Mouse (Mus musculus) midbrain, embryonic 12.5 days (tissue): ENCODE results near the gene Cavin2. TPM values are rescaled to one million over a fixed set of nuclear protein-coding genes. Genes with fewer than 3 reads are reported as not detected.

ENCODE experiments used
- ATAC-seq: fragments of 200-750 bp; cut with Nextera tagmentation; 2 replicates; pipeline ENCODE4 v1.8.0; 2017; ENCODE audit warnings: low read depth, moderate TSS enrichment, moderate library complexity; ENCODE audit not compliant: low FRiP score
- H3K27ac ChIP-seq: fragments of 300-500 bp; sonication (generic); replicated peaks from 2 replicates; pipeline ENCODE4 v1.5.1; 2016; ENCODE audit warnings: mild to moderate bottlenecking
- H3K27me3 ChIP-seq: fragments of 300-500 bp; sonication (generic); 2 replicates; pipeline ENCODE4 v1.6.1; 2016; ENCODE audit warnings: mild to moderate bottlenecking
- H3K36me3 ChIP-seq: fragments of 300-500 bp; sonication (generic); 2 replicates; pipeline ENCODE4 v1.6.1; 2016
- H3K4me1 ChIP-seq: fragments of 300-500 bp; sonication (generic); 2 replicates; pipeline ENCODE4 v1.6.1; 2016
- H3K4me2 ChIP-seq: fragments of 300-500 bp; sonication (generic); replicated peaks from 2 replicates; pipeline ENCODE4 v1.6.1; 2016; ENCODE audit warnings: mild to moderate bottlenecking, moderate library complexity
- H3K4me3 ChIP-seq: fragments of 300-500 bp; sonication (generic); 2 replicates; pipeline ENCODE4 v1.5.1; 2016; ENCODE audit warnings: mild to moderate bottlenecking
- H3K9ac ChIP-seq: fragments of 300-500 bp; sonication (generic); replicated peaks from 2 replicates; pipeline ENCODE4 v1.6.1; 2016; ENCODE audit warnings: mild to moderate bottlenecking, moderate library complexity
- H3K9me3 ChIP-seq: fragments of 300-500 bp; sonication (generic); 2 replicates; pipeline ENCODE4 v1.6.1; 2016; ENCODE audit warnings: mild to moderate bottlenecking
- WGBS: fragments of 180-500 bp; shearing (Covaris S2); methylation state at CpG from one replicate; pipeline ENCODE4 v1.1.7; 2016; 5-methylcytosine and 5-hydroxymethylcytosine counted together
- polyA plus RNA-seq: library from polyadenylated mRNA; unstranded; fragments of >200 nt; fragmentation: Nextera tagmentation; extraction: Ambion mirVana; gene quantifications from 2 replicates; pipeline ENCODE4 v1.2.1, GENCODE M21; 2016

Cavin2 gene
- polyA plus RNA-seq, 1 experiment from 2014 or later, result 4.8 TPM

DNA sequence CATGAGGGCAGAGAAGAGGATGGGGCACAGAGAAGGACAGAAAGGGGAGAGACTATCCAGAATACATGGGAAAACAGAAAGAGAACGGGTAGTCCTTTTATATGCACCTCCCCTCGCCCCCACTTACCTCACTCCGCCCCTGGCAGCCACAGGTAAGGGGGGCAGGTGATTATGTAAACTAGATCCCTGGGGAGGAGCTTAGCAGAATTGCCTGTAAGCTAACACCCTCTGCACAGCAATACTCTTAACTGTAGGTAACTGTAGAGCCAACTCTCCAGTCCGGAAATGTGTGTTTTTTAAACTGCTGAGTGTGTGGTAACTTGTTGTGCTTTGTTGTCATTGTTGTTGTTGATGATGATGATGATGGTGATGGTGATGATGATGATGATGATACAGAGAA lies 17.1 kb upstream of the Cavin2 start:
- H3K36me3 ChIP-seq, result no peaks in the 10 kb centered on the region
- WGBS, result 59% methylated on average over 4 of the region's 4 CpGs
- H3K27me3 ChIP-seq, result no peaks in the 10 kb centered on the region
- no peak overlapping the region for H3K4me2 ChIP-seq
- no peaks in the 10 kb centered on the region for H3K9me3 ChIP-seq
- H3K27ac ChIP-seq, result no peak overlapping the region
- ATAC-seq, result no peak
- no peak overlapping the region for H3K9ac ChIP-seq
- 0 out of 2 replicates have a peak, but pooled peaks cover 3% of the 10 kb centered on the region for H3K4me1 ChIP-seq
- no peak overlapping the region for H3K4me3 ChIP-seq

DNA sequence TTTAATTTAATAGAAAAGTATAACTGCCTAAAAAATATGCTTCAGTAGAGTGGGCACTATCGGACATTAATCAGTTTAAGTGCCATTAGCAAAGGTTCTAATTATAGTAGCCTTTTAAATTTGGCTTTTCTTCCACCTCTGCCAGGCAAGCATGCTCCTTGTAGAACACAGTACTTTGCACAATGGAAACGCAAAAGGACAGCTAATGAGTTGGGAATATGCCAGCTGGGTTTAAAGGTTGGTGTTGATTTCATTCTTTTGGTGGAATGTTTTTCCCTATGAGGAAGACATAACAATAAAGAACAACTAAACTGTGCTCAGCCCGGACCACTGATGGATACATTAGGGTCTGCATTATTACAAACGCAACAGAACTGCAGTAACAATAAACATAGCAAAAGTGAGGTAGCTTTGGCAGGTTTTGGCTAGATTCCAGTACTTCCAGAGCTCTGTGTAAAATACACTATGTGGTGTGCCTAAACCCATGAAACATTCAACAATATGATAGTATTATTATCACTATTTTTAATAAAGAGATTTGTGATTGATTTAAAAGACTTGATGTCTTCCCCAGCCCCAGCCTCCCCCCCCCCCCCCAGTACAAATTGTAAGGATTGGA lies 16.2 kb upstream of the Cavin2 start:
- no peak overlapping the region for H3K27ac ChIP-seq
- no peak for ATAC-seq
- WGBS, result 73% methylated on average over 4 of the region's 4 CpGs
- H3K36me3 ChIP-seq, result no peaks in the 10 kb centered on the region
- 0 out of 2 replicates have a peak, but pooled peaks cover 3% of the 10 kb centered on the region for H3K4me1 ChIP-seq
- H3K9me3 ChIP-seq, result no peaks in the 10 kb centered on the region
- no peak overlapping the region for H3K9ac ChIP-seq
- no peak overlapping the region for H3K4me2 ChIP-seq
- no peaks in the 10 kb centered on the region for H3K27me3 ChIP-seq
- H3K4me3 ChIP-seq, result no peak overlapping the region

DNA sequence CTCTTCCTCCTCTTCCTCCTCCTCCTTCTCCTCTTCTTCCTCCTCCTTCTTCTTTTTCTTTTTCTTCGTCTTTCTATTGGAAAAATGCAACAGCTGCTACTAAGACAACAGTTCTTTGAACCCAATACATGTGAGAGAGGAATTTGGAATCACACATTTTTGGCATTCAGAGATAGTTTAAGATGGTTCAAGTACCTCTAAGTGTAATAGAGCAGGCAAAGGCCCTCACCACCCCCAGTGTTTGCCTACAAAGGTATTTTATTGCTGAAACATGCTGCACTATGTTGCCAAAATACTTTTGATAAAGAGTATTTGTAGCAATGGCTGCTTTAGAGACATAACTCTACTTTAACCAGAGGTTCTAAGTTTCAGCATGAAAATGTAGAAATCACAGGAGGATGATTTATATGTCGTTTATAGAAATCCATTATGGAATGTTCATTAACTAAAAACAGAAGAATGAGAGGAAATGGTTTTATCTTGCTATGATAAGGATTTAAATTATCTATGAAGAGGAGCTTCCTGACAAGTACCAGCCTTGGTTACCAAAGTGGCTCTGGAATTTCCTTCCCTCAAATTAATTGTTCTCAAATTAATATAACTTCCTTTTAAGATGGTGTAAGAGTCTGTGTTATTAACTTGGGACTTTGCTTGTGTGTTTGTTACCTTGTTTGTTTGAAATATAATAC lies 10.9 kb upstream of the Cavin2 start:
- Histone ChIP-seq H3K36me3 (no peaks in the 10 kb centered on the region), H3K4me1 (0 out of 2 replicates have a peak, but pooled peaks cover 3% of the 10 kb centered on the region), H3K4me3 (no peak overlapping the region), H3K27ac (no peak overlapping the region), H3K9me3 (no peaks in the 10 kb centered on the region), H3K4me2 (no peak overlapping the region), H3K27me3 (no peaks in the 10 kb centered on the region), H3K9ac (no peak overlapping the region)
- WGBS, result 88% methylated on average over 2 of the region's 2 CpGs
- no peak for ATAC-seq

DNA sequence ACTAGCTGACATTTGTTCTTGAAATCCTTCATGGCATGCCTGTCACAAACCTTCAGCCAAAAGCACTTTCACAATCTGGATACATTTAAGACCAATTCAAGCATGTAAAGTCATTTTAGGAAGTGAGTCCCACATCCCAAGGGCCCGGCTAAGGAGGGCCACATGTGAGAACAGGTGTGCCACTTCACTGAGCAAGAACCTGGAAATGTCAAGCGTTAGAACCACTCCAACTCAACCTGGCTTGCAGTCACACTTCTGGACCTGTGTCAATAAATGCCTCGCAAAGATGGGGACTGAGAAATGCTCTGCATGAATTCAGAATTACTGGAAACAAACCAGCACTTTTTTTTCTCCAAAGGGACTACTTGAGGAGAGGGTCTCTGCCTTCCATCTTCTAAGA lies 725 bp upstream of the Cavin2 start:
- no peak overlapping the region for H3K4me2 ChIP-seq
- 92% methylated on average over 3 of the region's 3 CpGs for whole genome bisulfite sequencing
- H3K36me3 ChIP-seq, result no peaks in the 10 kb centered on the region
- H3K27me3 ChIP-seq, result no peaks in the 10 kb centered on the region
- peaks cover 10% of the 10 kb centered on the region; the same call in 1 of the 2 replicates for H3K4me1 ChIP-seq
- no peak overlapping the region for H3K27ac ChIP-seq
- ATAC-seq, result no peak
- H3K9ac ChIP-seq, result no peak overlapping the region
- H3K4me3 ChIP-seq, result no peak overlapping the region
- H3K9me3 ChIP-seq, result no peaks in the 10 kb centered on the region

DNA sequence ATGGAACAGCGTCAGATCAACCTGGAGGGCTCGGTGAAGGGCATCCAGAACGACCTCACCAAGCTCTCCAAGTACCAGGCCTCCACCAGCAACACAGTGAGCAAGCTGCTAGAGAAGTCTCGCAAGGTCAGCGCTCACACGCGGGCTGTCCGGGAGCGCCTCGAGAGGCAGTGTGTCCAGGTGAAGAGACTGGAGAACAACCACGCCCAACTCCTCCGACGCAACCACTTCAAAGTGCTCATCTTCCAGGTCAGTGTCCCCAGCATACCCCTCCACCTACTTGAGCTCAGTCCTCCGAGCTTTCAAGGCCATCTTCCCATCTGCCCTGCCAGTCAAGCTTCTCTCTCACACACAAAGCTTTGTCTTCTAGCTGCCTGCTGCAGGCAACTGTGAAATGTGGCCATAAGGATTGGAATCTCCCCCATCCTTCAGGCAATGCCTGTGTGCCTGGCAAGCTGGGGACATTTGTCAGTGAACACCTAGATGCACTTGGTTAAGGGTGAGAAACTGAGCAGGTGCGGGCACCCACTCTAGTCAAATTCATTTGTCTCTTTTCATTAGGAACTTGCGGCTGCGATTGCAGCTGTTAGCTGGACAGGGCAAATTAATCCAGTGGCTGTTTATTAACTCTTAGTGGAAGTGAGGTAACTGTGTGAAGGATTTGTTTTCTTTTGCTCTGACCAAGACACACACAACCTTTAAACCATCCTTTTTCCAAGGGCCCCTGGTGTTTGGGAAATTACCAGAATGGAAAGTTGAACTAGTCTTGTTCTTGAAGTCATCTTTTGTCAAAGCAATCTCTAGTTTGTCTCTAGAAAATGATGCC lies 907 bp downstream of the Cavin2 start:
- no peak overlapping the region for H3K27ac ChIP-seq
- no peak for ATAC-seq
- no peak overlapping the region for H3K4me3 ChIP-seq

DNA sequence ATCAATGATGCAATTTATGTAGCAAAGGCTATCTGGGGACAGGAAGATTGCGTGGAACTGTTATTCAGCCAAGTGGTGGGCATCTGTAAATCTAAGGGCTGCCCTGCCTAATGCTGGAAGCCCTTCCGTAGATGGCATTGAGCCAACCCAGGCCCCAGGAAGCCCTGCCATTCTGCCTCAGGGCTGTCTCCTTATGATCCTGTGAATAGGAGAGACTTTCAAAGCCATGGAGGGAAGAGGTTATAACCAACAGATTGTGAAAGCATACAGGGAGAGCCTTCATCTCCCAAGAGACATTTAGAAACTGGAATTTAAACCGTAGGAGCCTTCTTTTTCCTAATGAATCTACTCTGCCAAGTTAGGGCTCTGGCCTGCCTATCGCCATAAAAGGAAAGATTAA lies 1.7 kb downstream of the Cavin2 start:
- Histone ChIP-seq H3K36me3 (no peaks in the 10 kb centered on the region), H3K4me1 (peaks cover 10% of the 10 kb centered on the region; the same call in 1 of the 2 replicates), H3K27me3 (no peaks in the 10 kb centered on the region), H3K4me3 (no peak overlapping the region), H3K4me2 (no peak overlapping the region), H3K27ac (no peak overlapping the region), H3K9me3 (no peaks in the 10 kb centered on the region), H3K9ac (no peak overlapping the region)
- 78% methylated on average over 4 of the region's 4 CpGs for WGBS
- no peak for ATAC-seq

More for the DNA sequence above, 907 bp downstream of the Cavin2 start:
- peaks cover 10% of the 10 kb centered on the region; the same call in 1 of the 2 replicates for H3K4me1 ChIP-seq
- no peak overlapping the region for H3K4me2 ChIP-seq
- WGBS, result 89% methylated on average over 17 of the region's 17 CpGs
- H3K36me3 ChIP-seq, result no peaks in the 10 kb centered on the region
- H3K9me3 ChIP-seq, result no peaks in the 10 kb centered on the region
- H3K27me3 ChIP-seq, result no peaks in the 10 kb centered on the region
- no peak overlapping the region for H3K9ac ChIP-seq

DNA sequence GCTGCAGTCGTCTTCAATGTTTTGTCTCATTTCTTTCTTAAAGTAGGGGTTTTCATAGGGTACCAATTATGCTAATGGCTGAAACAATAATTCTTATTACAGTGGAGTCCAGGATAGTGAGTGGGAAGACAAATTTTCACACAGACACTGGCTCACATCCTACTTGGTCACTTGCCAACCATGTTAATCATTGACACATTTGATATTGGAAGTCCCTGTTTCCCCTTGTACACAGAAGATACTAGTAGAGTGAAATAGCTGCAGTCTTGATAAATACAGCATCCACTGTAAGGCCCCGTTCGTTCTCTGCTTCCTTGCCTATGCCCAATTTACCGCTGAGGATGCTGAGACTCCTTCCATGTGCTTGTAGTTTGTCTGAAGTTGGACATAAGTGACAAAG lies 3.4 kb downstream of the Cavin2 start:
- ATAC-seq, result no peak
- no peaks in the 10 kb centered on the region for H3K9me3 ChIP-seq
- H3K4me3 ChIP-seq, result no peak overlapping the region
- H3K27ac ChIP-seq, result no peak overlapping the region
- H3K4me1 ChIP-seq, result peaks cover 10% of the 10 kb centered on the region; the same call in 1 of the 2 replicates
- 89% methylated on average over 4 of the region's 4 CpGs for WGBS
- no peak overlapping the region for H3K4me2 ChIP-seq
- no peaks in the 10 kb centered on the region for H3K27me3 ChIP-seq
- H3K9ac ChIP-seq, result no peak overlapping the region
- no peaks in the 10 kb centered on the region for H3K36me3 ChIP-seq

DNA sequence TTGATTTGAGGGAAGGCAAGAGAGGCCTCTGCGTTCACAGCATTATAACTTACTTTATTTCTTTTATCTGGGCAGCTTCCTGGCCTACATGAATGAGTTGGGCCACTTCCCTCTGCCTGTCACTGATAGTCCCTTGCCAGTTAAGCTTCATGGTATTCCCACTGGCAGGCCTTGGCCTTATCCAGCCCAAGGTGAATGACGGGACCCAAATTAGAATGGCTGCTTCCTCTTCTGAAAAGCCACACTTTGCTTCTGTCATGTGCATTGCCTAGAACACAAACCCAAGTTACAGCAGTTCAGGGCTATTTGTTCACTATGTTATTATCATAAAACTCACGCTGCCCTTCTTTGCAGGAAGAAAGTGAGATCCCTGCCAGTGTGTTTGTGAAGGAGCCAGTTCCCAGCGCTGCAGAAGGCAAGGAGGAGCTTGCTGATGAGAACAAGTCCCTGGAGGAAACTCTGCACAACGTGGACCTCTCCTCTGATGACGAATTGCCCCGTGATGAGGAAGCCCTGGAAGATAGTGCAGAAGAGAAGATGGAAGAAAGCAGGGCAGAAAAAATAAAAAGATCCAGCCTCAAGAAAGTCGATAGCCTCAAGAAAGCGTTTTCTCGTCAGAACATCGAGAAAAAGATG lies 11.5 kb downstream of the Cavin2 start:
- no peak overlapping the region for H3K9ac ChIP-seq
- ATAC-seq, result no peak
- no peaks in the 10 kb centered on the region for H3K27me3 ChIP-seq
- no peak overlapping the region for H3K4me2 ChIP-seq
- no peak overlapping the region for H3K27ac ChIP-seq
- no peaks in the 10 kb centered on the region for H3K4me1 ChIP-seq
- no peaks in the 10 kb centered on the region for H3K9me3 ChIP-seq
- WGBS, result 89% methylated on average over 11 of the region's 11 CpGs
- no peaks in the 10 kb centered on the region for H3K36me3 ChIP-seq
- no peak overlapping the region for H3K4me3 ChIP-seq

DNA sequence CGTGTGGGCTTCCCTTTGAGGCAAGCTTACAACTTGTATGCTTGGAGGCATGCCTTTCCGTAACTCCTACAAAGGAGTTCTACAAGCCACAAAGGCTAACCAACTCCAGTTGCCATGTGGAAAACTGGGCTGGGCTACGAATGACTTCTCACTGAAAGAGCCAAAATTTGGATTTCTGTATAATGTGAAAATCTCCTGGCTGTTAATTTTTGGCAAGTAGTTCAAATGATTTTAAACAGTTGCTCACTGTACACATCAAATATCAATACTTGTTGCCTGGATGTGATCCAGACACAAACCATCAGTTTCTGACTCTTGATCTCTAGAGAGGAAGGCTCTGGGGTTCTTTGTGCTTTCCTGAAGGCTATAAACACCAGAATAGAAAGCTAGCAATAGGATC lies 18.1 kb downstream of the Cavin2 start:
- H3K27ac ChIP-seq, result no peak overlapping the region
- no peak for ATAC-seq
- no peaks in the 10 kb centered on the region for H3K36me3 ChIP-seq
- H3K9me3 ChIP-seq, result no peaks in the 10 kb centered on the region
- H3K4me2 ChIP-seq, result no peak overlapping the region
- H3K4me1 ChIP-seq, result no peaks in the 10 kb centered on the region
- no peaks in the 10 kb centered on the region for H3K27me3 ChIP-seq
- H3K4me3 ChIP-seq, result no peak overlapping the region
- no peak overlapping the region for H3K9ac ChIP-seq
- 84% methylated on average over 3 of the region's 3 CpGs for WGBS

DNA sequence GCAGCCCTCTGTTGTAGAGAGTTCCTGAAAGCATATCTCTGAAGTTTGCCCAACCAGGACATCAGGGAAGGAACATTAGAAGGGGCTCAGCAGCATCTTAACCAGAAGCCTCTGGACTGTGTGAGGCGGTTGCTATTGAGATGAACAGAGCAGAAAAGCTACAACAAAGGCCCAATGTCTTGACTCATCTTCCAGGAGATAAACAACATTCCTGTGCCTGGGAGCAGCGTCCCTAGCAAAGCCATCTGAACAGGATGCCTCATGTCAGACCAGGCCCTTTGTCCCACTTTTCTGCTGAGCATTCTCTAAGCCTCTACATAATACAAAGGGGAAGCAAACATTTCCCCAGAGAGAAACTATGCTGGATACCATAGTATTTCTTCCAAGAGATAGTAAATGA lies 26.6 kb downstream of the Cavin2 start:
- Histone ChIP-seq H3K4me2 (no peak overlapping the region), H3K27ac (no peak overlapping the region), H3K36me3 (no peaks in the 10 kb centered on the region), H3K9ac (no peak overlapping the region), H3K4me1 (no peaks in the 10 kb centered on the region), H3K4me3 (no peak overlapping the region), H3K27me3 (no peaks in the 10 kb centered on the region), H3K9me3 (no peaks in the 10 kb centered on the region)
- WGBS, result 28% methylated on average over 2 of the region's 2 CpGs
- ATAC-seq, result no peak

DNA sequence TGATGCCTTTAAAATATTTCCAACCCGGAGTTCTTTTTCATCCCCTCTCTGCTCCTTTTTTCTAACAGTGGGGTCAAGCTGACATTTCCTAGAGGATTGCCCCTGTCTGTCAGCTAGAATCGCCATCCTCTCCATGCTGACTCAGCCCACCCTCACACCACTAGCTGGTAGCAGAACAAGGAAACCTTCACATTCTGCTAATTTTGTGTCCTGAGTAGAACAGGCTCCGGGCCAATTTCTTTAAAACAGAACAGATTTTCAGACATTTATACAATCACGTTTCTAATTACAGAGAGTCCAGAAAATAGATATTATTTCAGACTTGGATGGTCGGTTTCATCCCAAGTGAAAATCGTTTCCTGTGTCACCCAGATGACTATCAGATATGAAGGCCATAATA lies 34.6 kb downstream of the Cavin2 start:
- 84% methylated on average over 6 of the region's 6 CpGs for WGBS
- no peak overlapping the region for H3K27ac ChIP-seq
- H3K4me2 ChIP-seq, result no peak overlapping the region
- no peaks in the 10 kb centered on the region for H3K36me3 ChIP-seq
- H3K9me3 ChIP-seq, result no peaks in the 10 kb centered on the region
- no peak for ATAC-seq
- no peaks in the 10 kb centered on the region for H3K27me3 ChIP-seq
- no peak overlapping the region for H3K4me3 ChIP-seq
- H3K4me1 ChIP-seq, result no peaks in the 10 kb centered on the region
- H3K9ac ChIP-seq, result no peak overlapping the region

DNA sequence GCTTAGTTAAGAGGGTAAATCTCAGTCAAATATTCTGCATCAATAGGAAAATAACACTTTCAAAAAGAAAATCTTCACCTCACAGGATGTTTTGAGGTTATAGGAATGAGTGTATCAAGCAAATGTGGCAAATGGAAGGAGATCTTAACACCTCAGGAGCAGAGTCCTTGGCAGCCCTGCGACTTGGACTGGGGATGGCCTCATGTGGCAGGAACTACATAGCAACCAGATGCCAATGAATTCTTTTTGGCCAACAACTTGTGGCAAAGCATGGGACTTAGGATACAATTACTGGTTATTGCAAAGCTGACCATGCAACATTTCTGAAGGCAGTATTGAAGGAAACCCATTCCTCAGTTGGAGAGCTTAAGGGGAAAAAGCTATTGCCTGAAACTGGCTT lies 39.6 kb downstream of the Cavin2 start:
- ATAC-seq, result no peak
- H3K4me1 ChIP-seq, result 0 out of 2 replicates have a peak, but pooled peaks cover 3% of the 10 kb centered on the region
- H3K27me3 ChIP-seq, result no peaks in the 10 kb centered on the region
- H3K4me2 ChIP-seq, result no peak overlapping the region
- H3K4me3 ChIP-seq, result no peak overlapping the region
- H3K36me3 ChIP-seq, result no peaks in the 10 kb centered on the region
- no peaks in the 10 kb centered on the region for H3K9me3 ChIP-seq
- WGBS, result 91% methylated on average over 1 of the region's 1 CpGs
- H3K9ac ChIP-seq, result no peak overlapping the region
- H3K27ac ChIP-seq, result no peak overlapping the region
